Mouse (Mus musculus) CH12.LX (cell line): ENCODE measurements around the gene Coro7.

Experiments used
- GABPA ChIP-seq: IDR thresholded peaks from 2 replicates; pipeline ENCODE4 v1.6.1; 2012; ENCODE audit warnings: low read depth, low read length, improper control_type of control experiment, inconsistent platforms; ENCODE audit not compliant: insufficient replicate concordance
- MAFK ChIP-seq: IDR thresholded peaks from 2 replicates; pipeline ENCODE4 v1.6.1; 2011; ENCODE audit warnings: low read length, improper control_type of control experiment; ENCODE audit not compliant: insufficient replicate concordance
- POLR2A ChIP-seq: IDR thresholded peaks from 2 replicates; pipeline ENCODE4 v1.6.1; 2011; ENCODE audit warnings: low read depth, mild to moderate bottlenecking, improper control_type of control experiment, low read length

DNA sequence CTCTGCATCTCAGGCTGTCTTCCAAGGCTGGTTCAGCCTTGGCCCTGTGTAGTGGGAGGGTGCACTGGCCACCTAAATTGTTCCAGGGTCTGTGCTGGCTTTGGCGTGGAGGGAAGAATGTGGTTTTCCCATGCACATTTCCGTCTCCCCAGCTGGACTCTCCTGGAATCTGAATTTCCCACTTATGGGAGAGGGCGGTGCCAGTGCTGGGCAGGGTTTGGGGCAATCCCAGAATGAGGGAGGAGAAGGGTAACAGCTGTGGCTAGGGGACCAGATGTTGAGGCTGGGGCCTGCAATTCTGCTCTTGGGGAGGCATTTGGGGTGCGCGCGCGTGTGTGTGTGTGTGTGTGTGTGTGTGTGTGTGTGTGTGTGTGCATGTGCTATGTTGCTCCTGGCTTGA, 82.3 kb downstream of the Coro7 start:
- TF ChIP-seq MAFK = no peak
- TF ChIP-seq POLR2A = no peak
- no peak for TF ChIP-seq GABPA
